Mouse (Mus musculus): ENCODE results near the gene Acap2.

- no peak for TF ChIP-seq CTCF (IDR thresholded peaks at IDR 0.05; ENCODE audit: low read depth)
- TF ChIP-seq EP300 (optimal IDR thresholded peaks at IDR 0.05), result no peak
These were observed 14.2 kb upstream of the Acap2 start for GRCm38 (mm10) chr16:31215271-31215670.
